Mouse (Mus musculus) heart, adult 2 months (tissue): ENCODE measurements around the gene Srrm2.

Source experiments
- CTCF ChIP-seq: fragments of 200-600 bp; IDR thresholded peaks from 2 replicates; pipeline ENCODE4 v1.8.1; 2022; ENCODE audit warnings: antibody characterized with exemption, mild to moderate bottlenecking, moderate library complexity
- POLR2A ChIP-seq: fragments of 200-500 bp; IDR thresholded peaks from 2 replicates; pipeline ENCODE4 v1.6.1; 2011; ENCODE audit warnings: mild to moderate bottlenecking, low read depth, low read length, control low read depth; ENCODE audit not compliant: insufficient read depth

DNA sequence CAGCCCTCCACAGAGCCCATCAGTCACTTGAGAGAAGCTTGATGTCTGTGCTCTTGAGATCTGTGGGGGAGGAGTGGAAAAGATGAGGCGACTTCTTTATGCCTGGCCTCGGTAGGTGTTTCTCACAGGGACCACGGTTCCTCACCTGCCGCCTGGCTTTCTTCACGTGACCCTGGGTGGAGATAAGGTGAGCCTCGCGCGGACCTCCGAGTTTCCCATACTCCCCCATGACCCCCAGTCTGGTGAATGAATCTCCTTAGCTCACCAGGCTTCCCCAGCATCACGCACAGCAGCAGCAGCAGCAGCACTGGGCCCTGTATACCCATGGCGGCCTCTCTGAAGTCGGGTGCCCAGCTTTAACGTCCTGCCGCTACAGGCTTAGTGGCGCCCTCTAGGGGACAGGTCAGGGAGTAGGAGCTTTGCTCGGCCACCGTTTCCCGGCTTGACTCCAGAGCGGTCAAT, 53.5 kb downstream of the Srrm2 start, which contains the start of the genes Prss32 and Prss41:
- no peak for TF ChIP-seq POLR2A
- peak; percentile 76 for TF ChIP-seq CTCF
